In genomic region chr17:59281364-59281763, GRCm38 (mm10) we compare ENCODE assay signal across 9 mouse cellular contexts.
DNase-seq lines count a peak whose midpoint lies in the region; TF ChIP-seq lines count a peak whose summit lies in the region.
"Had no signal": no experiment of that assay in that cellular context is flagged by ENCODE, and none has a peak within 500 bp of the region (broad histone marks: within the 10 kb centered on the region; RNA-seq: fewer than 3 reads in every experiment).

No protein-coding gene starts in this region.

- no peak overlapping the region for H3K4me3 ChIP-seq in gastrocnemius, adult 2 months
- H3K4me3 ChIP-seq: embryonic facial prominence, embryonic 15.5 days had no signal

- no peak for DNase-seq in gastrocnemius, adult 2 months
- no peak for DNase-seq in gastrocnemius, adult 18-20 months (ENCODE audit: low spot score)
- peak; percentile 10 for DNase-seq in right cerebral cortex, adult 18-20 months
- DNase-seq in right cerebral cortex, postnatal 25 days: no peak
- peak; percentile 5 to 16 for DNase-seq in layer of hippocampus, postnatal 10 days (ENCODE audit: low spot score in 2 of 2)
- no peak for DNase-seq in adrenal gland, postnatal 36 days
- DNase-seq in gastrocnemius, postnatal 10 days: no peak
- DNase-seq in urinary bladder, postnatal 10 days (ENCODE audit: low spot score): no peak

- peak; percentile 17; the same call in 1 of the 2 replicates for TF ChIP-seq CTCF in gastrocnemius, adult 2 months (IDR thresholded peaks at IDR 0.05)

- intact Hi-C loops in gastrocnemius, adult 2 months (cut with DNase I): no loop called here

- H3K27ac ChIP-seq in gastrocnemius, adult 2 months: no peak overlapping the region
- H3K27ac ChIP-seq: embryonic facial prominence, embryonic 15.5 days had no signal

Comparison
In these comparisons a context has a peak if more than half of its experiments do, and no peak if none do; other contexts are left out.
1. DNase-seq: peak in right cerebral cortex, adult 18-20 months (single experiment) and layer of hippocampus, postnatal 10 days (2 of 2); none in gastrocnemius, adult 2 months (single experiment), gastrocnemius, adult 18-20 months (single experiment), right cerebral cortex, postnatal 25 days (single experiment), adrenal gland, postnatal 36 days (0 of 2), gastrocnemius, postnatal 10 days (single experiment) and urinary bladder, postnatal 10 days (single experiment).